Mouse (Mus musculus): ENCODE measurements around the gene Mrpl51.

DNA sequence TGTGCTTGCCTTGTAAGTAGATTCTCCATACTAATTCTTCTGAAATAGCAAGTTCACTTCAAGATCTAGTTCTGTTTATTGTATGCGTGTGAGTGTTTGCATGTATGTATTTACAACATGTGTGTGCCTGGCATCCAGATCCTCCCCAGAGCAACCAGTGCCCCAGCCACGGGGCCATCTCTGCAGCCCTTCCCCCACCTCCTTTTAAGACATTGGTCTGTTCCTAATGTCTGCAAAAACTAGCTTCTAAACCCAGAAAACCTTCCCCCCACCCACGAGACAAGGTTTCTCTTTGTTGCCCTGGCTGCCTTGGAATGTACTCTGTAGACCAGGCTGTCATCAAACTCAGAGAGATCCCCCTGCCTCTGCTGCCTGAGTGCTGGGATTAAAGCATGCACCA lies 31.0 kb downstream of the Mrpl51 start:
- TF ChIP-seq CTCF (IDR thresholded peaks at IDR 0.05; ENCODE audit: control insufficient read depth, insufficient read depth, insufficient read length) (no peak), MYOD1 (IDR thresholded peaks at IDR 0.05; ENCODE audit: control insufficient read depth, insufficient read length, low read depth) (no peak), MAX (IDR thresholded peaks at IDR 0.05) (no peak), USF1 (IDR thresholded peaks at IDR 0.05; ENCODE audit: low read depth) (no peak), MYOG (IDR thresholded peaks at IDR 0.05; ENCODE audit: control insufficient read depth, extremely low read depth, insufficient read length) (no peak), CEBPB (IDR thresholded peaks at IDR 0.05; ENCODE audit: low read depth) (no peak)
